Mouse (Mus musculus): ENCODE measurements around the gene Tma7. TPM values are rescaled to one million over a fixed set of nuclear protein-coding genes. Genes with fewer than 3 reads are reported as not detected.

Tma7 gene
- polyA plus RNA-seq, 1 experiment from 2014 or later: 633 TPM

GRCm38 (mm10) chr9:109057543-109057942, 24.8 kb downstream of the Tma7 start:
- H3K9ac ChIP-seq (replicated peaks; ENCODE audit: low read depth, low read length): no peak overlapping the region
- ATAC-seq (ENCODE audit: insufficient number of reproducible peaks, insufficient read depth, low FRiP score, low read depth): no peak
- no peak overlapping the region for H3K4me2 ChIP-seq (replicated peaks; ENCODE audit: low read depth, low read length)
- 94% methylated on average over 5 of the region's 5 CpGs for WGBS
- peaks cover 10% of the 10 kb centered on the region; the same call in 1 of the 2 replicates for H3K4me1 ChIP-seq (ENCODE audit: control insufficient read depth, insufficient read depth, low read length)
- no peaks in the 10 kb centered on the region for H3K27me3 ChIP-seq (ENCODE audit: control insufficient read depth, insufficient read depth, low read length)
- no peak overlapping the region for H3K4me3 ChIP-seq (ENCODE audit: low read depth, low read length)
- no peaks in the 10 kb centered on the region for H3K9me3 ChIP-seq (ENCODE audit: control insufficient read depth, low read depth, low read length)
- H3K27ac ChIP-seq (ENCODE audit: low read length): no peak overlapping the region
- H3K36me3 ChIP-seq (ENCODE audit: control insufficient read depth, insufficient read depth, low read length): peaks cover 27% of the 10 kb centered on the region

- WGBS: 83% methylated on average over 4 of the region's 4 CpGs
- Histone ChIP-seq H3K4me3 (ENCODE audit: low read depth, low read length) (no peak overlapping the region), H3K4me2 (replicated peaks; ENCODE audit: low read depth, low read length) (no peak overlapping the region), H3K27ac (ENCODE audit: low read length) (no peak overlapping the region), H3K9me3 (ENCODE audit: control insufficient read depth, low read depth, low read length) (no peaks in the 10 kb centered on the region), H3K36me3 (ENCODE audit: control insufficient read depth, insufficient read depth, low read length) (peaks cover 23% of the 10 kb centered on the region), H3K9ac (replicated peaks; ENCODE audit: low read depth, low read length) (no peak overlapping the region), H3K27me3 (ENCODE audit: control insufficient read depth, insufficient read depth, low read length) (no peaks in the 10 kb centered on the region), H3K4me1 (ENCODE audit: control insufficient read depth, insufficient read depth, low read length) (peaks cover 10% of the 10 kb centered on the region; the same call in 1 of the 2 replicates)
- no peak for ATAC-seq (ENCODE audit: insufficient number of reproducible peaks, insufficient read depth, low FRiP score, low read depth)
Measured at GRCm38 (mm10) chr9:109056916-109057315, 25.5 kb downstream of the Tma7 start.

- WGBS: 91% methylated on average over 17 of the region's 17 CpGs
- Histone ChIP-seq H3K4me1 (ENCODE audit: control insufficient read depth, insufficient read depth, low read length) (peaks cover 10% of the 10 kb centered on the region; the same call in 1 of the 2 replicates), H3K9ac (replicated peaks; ENCODE audit: low read depth, low read length) (no peak overlapping the region), H3K36me3 (ENCODE audit: control insufficient read depth, insufficient read depth, low read length) (peaks cover 23% of the 10 kb centered on the region), H3K27ac (ENCODE audit: low read length) (no peak overlapping the region), H3K9me3 (ENCODE audit: control insufficient read depth, low read depth, low read length) (no peaks in the 10 kb centered on the region), H3K4me2 (replicated peaks; ENCODE audit: low read depth, low read length) (no peak overlapping the region), H3K4me3 (ENCODE audit: low read depth, low read length) (no peak overlapping the region), H3K27me3 (ENCODE audit: control insufficient read depth, insufficient read depth, low read length) (no peaks in the 10 kb centered on the region)
- no peak for ATAC-seq (ENCODE audit: insufficient number of reproducible peaks, insufficient read depth, low FRiP score, low read depth)
Measured at GRCm38 (mm10) chr9:109056081-109056690, 26.2 kb downstream of the Tma7 start.

GRCm38 (mm10) chr9:109055271-109056030, 26.9 kb downstream of the Tma7 start:
- no peak for ATAC-seq (ENCODE audit: insufficient number of reproducible peaks, insufficient read depth, low FRiP score, low read depth)
- WGBS: 91% methylated on average over 12 of the region's 12 CpGs
- Histone ChIP-seq H3K4me1 (ENCODE audit: control insufficient read depth, insufficient read depth, low read length) (peaks cover 10% of the 10 kb centered on the region; the same call in 1 of the 2 replicates), H3K36me3 (ENCODE audit: control insufficient read depth, insufficient read depth, low read length) (peaks cover 18% of the 10 kb centered on the region), H3K9me3 (ENCODE audit: control insufficient read depth, low read depth, low read length) (no peaks in the 10 kb centered on the region), H3K4me2 (replicated peaks; ENCODE audit: low read depth, low read length) (peak overlapping the region; percentile 40), H3K4me3 (ENCODE audit: low read depth, low read length) (peak overlapping the region; percentile 22), H3K27ac (ENCODE audit: low read length) (peak overlapping the region; percentile 75; the same call in 1 of the 2 replicates), H3K9ac (replicated peaks; ENCODE audit: low read depth, low read length) (no peak overlapping the region; the same call in 1 of the 2 replicates), H3K27me3 (ENCODE audit: control insufficient read depth, insufficient read depth, low read length) (no peaks in the 10 kb centered on the region)

- Histone ChIP-seq H3K4me1 (ENCODE audit: control insufficient read depth, insufficient read depth, low read length) (peaks cover 10% of the 10 kb centered on the region; the same call in 1 of the 2 replicates), H3K4me2 (replicated peaks; ENCODE audit: low read depth, low read length) (peak overlapping the region; percentile 40), H3K36me3 (ENCODE audit: control insufficient read depth, insufficient read depth, low read length) (peaks cover 17% of the 10 kb centered on the region)
Measured at GRCm38 (mm10) chr9:109054712-109055111, 27.7 kb downstream of the Tma7 start.

GRCm38 (mm10) chr9:109053851-109054250, 28.5 kb downstream of the Tma7 start:
- Histone ChIP-seq H3K4me3 (ENCODE audit: low read depth, low read length) (no peak overlapping the region), H3K4me2 (replicated peaks; ENCODE audit: low read depth, low read length) (no peak overlapping the region), H3K27me3 (ENCODE audit: control insufficient read depth, insufficient read depth, low read length) (no peaks in the 10 kb centered on the region), H3K36me3 (ENCODE audit: control insufficient read depth, insufficient read depth, low read length) (peaks cover 17% of the 10 kb centered on the region), H3K9ac (replicated peaks; ENCODE audit: low read depth, low read length) (no peak overlapping the region), H3K9me3 (ENCODE audit: control insufficient read depth, low read depth, low read length) (no peaks in the 10 kb centered on the region), H3K27ac (ENCODE audit: low read length) (no peak overlapping the region; the same call in 1 of the 2 replicates), H3K4me1 (ENCODE audit: control insufficient read depth, insufficient read depth, low read length) (peaks cover 8% of the 10 kb centered on the region; the same call in 1 of the 2 replicates)
- WGBS: 66% methylated on average over 6 of the region's 6 CpGs
- ATAC-seq (ENCODE audit: insufficient number of reproducible peaks, insufficient read depth, low FRiP score, low read depth): no peak

More at GRCm38 (mm10) chr9:109054712-109055111, 27.7 kb downstream of the Tma7 start:
- H3K27ac ChIP-seq (ENCODE audit: low read length): peak overlapping the region; percentile 75; the same call in 1 of the 2 replicates
- ATAC-seq (ENCODE audit: insufficient number of reproducible peaks, insufficient read depth, low FRiP score, low read depth): peak; percentile 83
- H3K9me3 ChIP-seq (ENCODE audit: control insufficient read depth, low read depth, low read length): no peaks in the 10 kb centered on the region
- peak overlapping the region; percentile 22 for H3K4me3 ChIP-seq (ENCODE audit: low read depth, low read length)
- 6% methylated on average over 7 of the region's 7 CpGs for WGBS
- no peak overlapping the region; the same call in 1 of the 2 replicates for H3K9ac ChIP-seq (replicated peaks; ENCODE audit: low read depth, low read length)
- H3K27me3 ChIP-seq (ENCODE audit: control insufficient read depth, insufficient read depth, low read length): no peaks in the 10 kb centered on the region

GRCm38 (mm10) chr9:109053366-109053765, 29.0 kb downstream of the Tma7 start:
- Histone ChIP-seq H3K4me2 (replicated peaks; ENCODE audit: low read depth, low read length) (no peak overlapping the region), H3K4me1 (ENCODE audit: control insufficient read depth, insufficient read depth, low read length) (peaks cover 7% of the 10 kb centered on the region; the same call in 1 of the 2 replicates), H3K36me3 (ENCODE audit: control insufficient read depth, insufficient read depth, low read length) (peaks cover 14% of the 10 kb centered on the region), H3K27ac (ENCODE audit: low read length) (no peak overlapping the region), H3K9me3 (ENCODE audit: control insufficient read depth, low read depth, low read length) (no peaks in the 10 kb centered on the region), H3K4me3 (ENCODE audit: low read depth, low read length) (no peak overlapping the region), H3K27me3 (ENCODE audit: control insufficient read depth, insufficient read depth, low read length) (no peaks in the 10 kb centered on the region), H3K9ac (replicated peaks; ENCODE audit: low read depth, low read length) (no peak overlapping the region)
- no peak for ATAC-seq (ENCODE audit: insufficient number of reproducible peaks, insufficient read depth, low FRiP score, low read depth)
- WGBS: 84% methylated on average over 3 of the region's 3 CpGs

- WGBS: 91% methylated on average over 9 of the region's 9 CpGs
- no peak for ATAC-seq (ENCODE audit: insufficient number of reproducible peaks, insufficient read depth, low FRiP score, low read depth)
- no peak overlapping the region for H3K4me2 ChIP-seq (replicated peaks; ENCODE audit: low read depth, low read length)
- peaks cover 7% of the 10 kb centered on the region; the same call in 1 of the 2 replicates for H3K4me1 ChIP-seq (ENCODE audit: control insufficient read depth, insufficient read depth, low read length)
- no peak overlapping the region for H3K27ac ChIP-seq (ENCODE audit: low read length)
- peaks cover 7% of the 10 kb centered on the region for H3K36me3 ChIP-seq (ENCODE audit: control insufficient read depth, insufficient read depth, low read length)
- H3K9ac ChIP-seq (replicated peaks; ENCODE audit: low read depth, low read length): no peak overlapping the region
- no peak overlapping the region for H3K4me3 ChIP-seq (ENCODE audit: low read depth, low read length)
- no peaks in the 10 kb centered on the region for H3K9me3 ChIP-seq (ENCODE audit: control insufficient read depth, low read depth, low read length)
- no peaks in the 10 kb centered on the region for H3K27me3 ChIP-seq (ENCODE audit: control insufficient read depth, insufficient read depth, low read length)
Measured at GRCm38 (mm10) chr9:109052490-109053260, 29.7 kb downstream of the Tma7 start.
